Mouse (Mus musculus) megakaryocyte, embryonic 14.5 days (primary cell): ENCODE data around the gene Tmem150c. TPM values are rescaled to one million over a fixed set of nuclear protein-coding genes. Genes with fewer than 3 reads are reported as not detected.

Experiments
- H3K27me3 ChIP-seq: replicated peaks from 2 replicates; pipeline ENCODE3; 2012; ENCODE audit warnings: inconsistent platforms
- H3K36me3 ChIP-seq: replicated peaks from 2 replicates; pipeline ENCODE3; 2012; ENCODE audit warnings: low read length, inconsistent platforms, mixed read lengths
- H3K4me1 ChIP-seq: 2 replicates; pipeline ENCODE4 v1.6.1; 2012; ENCODE audit warnings: inconsistent platforms
- H3K4me3 ChIP-seq: replicated peaks from 2 replicates; pipeline ENCODE3; 2012; ENCODE audit warnings: moderate library complexity, mild to moderate bottlenecking, inconsistent platforms
- H3K9me3 ChIP-seq: 2 replicates; pipeline ENCODE4 v1.6.1; 2012; ENCODE audit warnings: inconsistent platforms
- FLI1 ChIP-seq: IDR thresholded peaks from 2 replicates; pipeline ENCODE4 v1.6.1; 2012; ENCODE audit warnings: low read length, inconsistent platforms, mixed read lengths
- GATA1 ChIP-seq: IDR thresholded peaks from 3 replicates; pipeline ENCODE4 v1.6.1; 2012; ENCODE audit warnings: mixed read lengths, low read length, inconsistent platforms, borderline replicate concordance
- polyA plus RNA-seq: library from polyadenylated mRNA; stranded (reverse); fragments of >175 nt; gene quantifications from 2 replicates; pipeline ENCODE4 v1.2.3, GENCODE M21; 2012; ENCODE audit warnings: low replicate concordance; ENCODE audit not compliant: insufficient read depth

Gene Tmem150c
- polyA plus RNA-seq = 0.11 TPM in 1 of 2 replicates, not detected in the other

DNA sequence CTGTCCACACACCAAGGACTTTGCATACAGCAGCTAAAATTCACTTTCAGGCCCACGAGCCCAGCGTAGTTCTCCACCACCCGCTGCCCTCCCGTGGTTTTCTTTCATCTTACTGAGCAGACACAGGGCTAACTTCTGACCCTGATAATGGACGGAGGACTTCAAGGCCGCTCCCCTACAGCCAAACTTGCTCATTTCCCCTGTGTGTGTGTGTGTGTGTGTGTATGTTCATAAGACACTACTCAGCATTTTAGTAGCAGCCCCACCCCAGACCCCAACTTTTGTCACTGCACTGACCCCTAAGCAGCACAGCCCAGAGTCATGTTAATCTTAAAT, at the start of gene Tmem150c:
Tmem150c (minus strand) TSS at position 171 of the 336 bp plus-strand sequence.
- Histone ChIP-seq H3K9me3 (no peaks in the 10 kb centered on the region), H3K4me3 (peak within 1 kb of the TSS; percentile 91), H3K27me3 (peaks cover 73% of the 10 kb centered on the region), H3K4me1 (peaks cover 14% of the 10 kb centered on the region), H3K36me3 (no peaks in the 10 kb centered on the region)
- TF ChIP-seq FLI1 (no peak), GATA1 (no peak)

DNA sequence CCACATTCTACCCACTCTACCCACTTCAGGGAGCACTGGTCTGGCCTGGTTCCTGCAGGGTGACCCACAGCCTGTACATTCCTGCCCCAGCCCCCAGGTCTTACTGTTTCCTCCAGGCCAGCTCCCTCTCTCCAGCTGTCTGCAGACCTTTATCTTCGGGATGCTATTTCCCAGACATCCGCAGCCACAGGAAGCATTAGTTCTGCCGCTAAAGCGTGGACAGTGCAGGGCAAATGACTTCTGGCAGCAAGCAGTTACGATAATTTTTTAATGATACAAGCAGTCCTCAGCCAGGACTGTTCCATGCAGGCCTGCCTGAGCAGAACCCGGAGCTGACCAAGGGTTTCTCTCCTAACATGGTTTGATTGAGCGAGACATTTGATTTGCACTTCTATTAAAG, 49.5 kb upstream of the Tmem150c start:
- Histone ChIP-seq H3K27me3 (peaks cover 2% of the 10 kb centered on the region), H3K9me3 (no peaks in the 10 kb centered on the region), H3K4me1 (peaks cover 30% of the 10 kb centered on the region), H3K4me3 (no peak overlapping the region), H3K36me3 (no peaks in the 10 kb centered on the region)
- TF ChIP-seq FLI1 = no peak

DNA sequence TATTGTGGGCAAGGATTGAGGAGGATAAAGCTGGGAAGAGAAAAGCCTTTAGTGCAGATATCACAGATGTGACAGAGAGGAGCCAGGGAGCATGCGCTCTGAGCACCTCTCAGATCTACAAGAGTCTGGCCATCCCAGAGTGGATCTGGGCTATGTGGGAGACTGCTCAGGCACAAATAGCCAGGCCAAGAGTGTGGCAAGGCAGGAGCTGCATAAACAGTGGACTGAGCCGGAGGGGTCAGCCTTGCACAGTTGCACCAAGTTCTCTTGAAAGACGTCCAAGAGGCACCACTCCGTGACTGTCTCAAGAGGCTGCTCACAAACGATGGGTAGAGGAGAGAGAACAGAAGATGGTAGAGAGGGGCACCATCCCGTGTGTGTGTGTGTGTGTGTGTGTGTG, 47.1 kb upstream of the Tmem150c start:
- TF ChIP-seq FLI1 (no peak), GATA1 (no peak)
- H3K4me3 ChIP-seq = no peak overlapping the region
- H3K4me1 ChIP-seq = peaks cover 23% of the 10 kb centered on the region
- no peaks in the 10 kb centered on the region for H3K36me3 ChIP-seq
- H3K9me3 ChIP-seq = no peaks in the 10 kb centered on the region
- peaks cover 2% of the 10 kb centered on the region for H3K27me3 ChIP-seq

DNA sequence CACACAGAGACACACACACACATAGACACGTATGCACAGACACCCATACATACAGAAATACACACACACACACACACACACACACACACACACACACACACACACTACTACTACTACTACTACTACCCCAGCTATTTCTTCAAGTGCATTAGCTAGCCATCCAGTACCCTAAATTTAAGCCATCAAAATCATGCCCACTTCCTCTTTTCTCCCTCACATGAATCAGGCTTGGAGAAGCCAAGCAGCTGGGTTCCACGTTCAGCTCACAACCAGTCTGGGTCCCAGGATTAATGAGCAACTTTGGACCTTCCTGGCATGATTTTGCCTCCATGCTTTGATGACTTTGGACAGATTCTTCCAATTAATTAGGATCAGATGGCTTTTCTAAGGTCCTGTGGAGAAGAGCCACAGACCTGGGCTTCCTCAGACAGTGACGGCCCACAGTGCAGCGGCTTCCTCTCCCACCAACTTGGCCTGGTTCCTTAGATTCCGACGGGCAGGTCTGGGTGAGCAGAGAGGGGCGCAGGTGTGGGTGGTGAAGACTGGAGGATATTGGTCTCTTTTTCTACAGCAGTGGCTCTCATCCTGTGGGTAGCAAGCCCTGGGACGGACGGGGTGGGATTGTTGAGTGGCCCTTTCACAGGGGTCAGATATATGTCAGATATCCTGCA, 46.0 kb upstream of the Tmem150c start:
- TF ChIP-seq GATA1 (no peak), FLI1 (no peak)
- H3K9me3 ChIP-seq = no peaks in the 10 kb centered on the region
- H3K27me3 ChIP-seq = peaks cover 2% of the 10 kb centered on the region
- H3K4me1 ChIP-seq = peaks cover 18% of the 10 kb centered on the region
- no peaks in the 10 kb centered on the region for H3K36me3 ChIP-seq
- H3K4me3 ChIP-seq = no peak overlapping the region

DNA sequence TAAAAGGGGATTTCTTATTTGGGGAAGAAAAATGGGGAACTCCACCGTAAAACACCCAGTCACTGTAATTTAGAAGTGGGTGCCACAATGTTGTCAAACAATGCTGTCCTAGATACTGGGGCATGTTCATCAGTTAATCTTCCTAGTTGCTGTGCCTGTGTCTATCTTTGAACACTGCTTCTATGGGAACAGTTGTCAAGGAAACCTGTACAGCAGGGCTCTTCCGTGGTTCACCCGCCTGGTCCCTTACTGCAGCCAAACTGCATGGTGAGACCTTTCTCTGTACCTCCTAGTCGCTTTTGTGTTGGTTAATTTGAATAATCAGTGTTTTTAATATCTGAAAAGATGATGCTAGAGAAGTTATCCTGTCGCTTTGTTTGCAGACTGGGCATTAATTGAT, 41.2 kb upstream of the Tmem150c start:
- Histone ChIP-seq H3K36me3 (no peaks in the 10 kb centered on the region), H3K4me3 (no peak overlapping the region)

DNA sequence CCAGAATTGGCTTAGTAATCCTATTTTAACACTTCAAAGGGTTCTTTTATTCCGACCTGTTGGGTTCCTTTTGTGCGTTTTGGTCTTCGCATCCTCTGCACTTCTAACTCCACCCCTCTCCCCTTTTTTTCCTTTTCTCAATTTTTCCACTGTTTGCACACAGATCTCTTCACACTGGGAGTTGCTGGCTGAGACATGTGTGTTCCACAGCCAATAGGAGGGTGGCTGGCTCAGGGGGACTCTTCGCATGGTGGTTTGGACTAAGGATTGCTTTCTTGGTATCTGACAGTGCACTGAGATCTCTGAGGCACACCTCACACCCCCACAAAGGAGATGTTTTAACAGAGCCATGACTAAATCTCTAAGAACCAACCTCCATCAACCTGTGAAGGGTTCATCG, 40.7 kb upstream of the Tmem150c start:
- Histone ChIP-seq H3K36me3 (no peaks in the 10 kb centered on the region), H3K4me3 (no peak overlapping the region), H3K4me1 (peaks cover 29% of the 10 kb centered on the region), H3K9me3 (no peaks in the 10 kb centered on the region), H3K27me3 (peaks cover 8% of the 10 kb centered on the region)
- TF ChIP-seq GATA1 (no peak), FLI1 (no peak)

More for the DNA sequence above, 41.2 kb upstream of the Tmem150c start:
- Histone ChIP-seq H3K27me3 (peaks cover 8% of the 10 kb centered on the region), H3K4me1 (peaks cover 29% of the 10 kb centered on the region), H3K9me3 (no peaks in the 10 kb centered on the region)
- TF ChIP-seq GATA1 = no peak
- TF ChIP-seq FLI1 = no peak

DNA sequence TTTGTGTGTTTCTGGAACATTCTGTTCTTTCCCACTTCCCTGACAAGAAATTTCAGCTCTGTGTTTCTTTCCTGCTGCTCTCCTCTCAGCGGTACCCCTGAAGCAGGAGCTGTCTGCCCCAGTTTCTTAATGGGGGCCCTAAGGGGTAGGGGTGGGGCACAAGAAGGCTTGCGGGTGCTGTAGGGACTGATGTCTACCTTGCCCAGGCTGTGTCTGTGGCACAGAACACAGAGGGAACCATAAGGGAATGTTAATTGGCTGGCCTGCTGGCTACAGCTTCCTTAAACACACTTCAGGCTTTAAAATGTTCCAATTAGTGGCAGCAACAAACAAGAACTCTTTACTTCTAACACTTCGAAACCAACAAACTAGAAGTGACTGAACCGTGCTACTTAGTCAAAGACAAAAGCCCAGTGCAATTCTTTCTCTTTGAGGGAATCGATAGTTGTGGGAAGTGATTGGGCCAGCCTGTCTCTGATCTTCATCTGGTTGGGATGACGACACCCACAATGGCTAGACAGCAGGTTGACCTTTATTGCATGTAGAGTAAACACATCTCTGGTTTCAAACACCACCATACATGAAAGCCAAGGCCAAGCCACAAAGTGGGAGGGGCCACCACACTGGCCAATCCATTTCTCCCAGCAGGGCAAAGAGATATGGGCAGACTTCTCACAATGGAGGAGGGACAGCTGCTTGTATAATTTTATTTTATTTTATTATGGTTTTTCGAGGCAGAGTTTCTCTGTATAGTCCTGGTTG, 39.7 kb upstream of the Tmem150c start:
- no peak overlapping the region for H3K4me3 ChIP-seq
- peaks cover 30% of the 10 kb centered on the region for H3K4me1 ChIP-seq
- peaks cover 8% of the 10 kb centered on the region for H3K27me3 ChIP-seq
- no peaks in the 10 kb centered on the region for H3K36me3 ChIP-seq
- H3K9me3 ChIP-seq = no peaks in the 10 kb centered on the region
- TF ChIP-seq GATA1 = no peak

DNA sequence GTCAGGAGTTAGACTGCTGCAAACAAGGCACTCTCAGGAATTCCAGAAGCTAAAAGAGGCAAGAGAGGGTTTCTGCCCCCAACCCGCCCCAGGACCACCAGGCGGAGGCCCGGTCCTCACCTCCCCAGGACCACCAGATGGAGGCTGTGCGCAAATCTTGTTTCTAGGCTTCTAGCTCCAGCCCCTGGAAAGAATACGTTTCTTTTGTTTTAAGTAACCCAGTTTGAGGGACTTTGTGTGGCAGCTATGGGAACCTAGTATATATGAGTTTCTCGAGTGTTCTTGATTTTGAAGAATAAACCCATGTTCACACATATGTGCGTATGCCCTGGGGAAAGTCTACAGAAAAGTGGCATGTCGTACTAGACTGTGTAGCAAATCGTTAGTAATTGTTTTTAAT, 37.9 kb upstream of the Tmem150c start:
- Histone ChIP-seq H3K4me1 (peaks cover 30% of the 10 kb centered on the region), H3K27me3 (peaks cover 8% of the 10 kb centered on the region)

DNA sequence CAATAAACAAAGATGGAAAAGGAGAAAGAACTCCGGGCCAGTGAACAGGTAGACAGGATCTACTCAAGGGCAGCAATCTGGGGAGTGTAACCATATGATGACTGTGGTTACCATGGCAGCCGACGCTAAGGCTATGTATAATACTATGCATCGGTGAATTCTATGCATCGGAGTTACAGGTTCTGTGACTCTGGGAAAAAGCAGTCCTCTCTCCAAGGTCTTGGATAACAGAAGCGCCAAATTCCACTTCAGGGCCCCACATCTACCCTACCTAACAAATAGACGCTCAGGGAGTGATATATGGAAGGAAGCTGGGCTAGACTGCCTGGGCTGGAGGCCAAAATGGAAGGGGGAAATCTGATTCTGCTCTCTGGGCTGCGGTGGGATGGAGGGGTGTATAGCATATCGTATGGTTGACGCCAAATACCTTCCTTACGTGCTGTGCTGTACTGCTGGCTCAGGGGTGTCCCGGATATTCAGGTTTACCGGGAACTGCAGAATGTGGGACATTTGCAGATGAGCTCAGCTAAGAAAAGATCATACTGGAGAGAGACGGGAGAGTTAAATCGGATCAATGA, 37.3 kb upstream of the Tmem150c start:
- no peaks in the 10 kb centered on the region for H3K9me3 ChIP-seq
- no peaks in the 10 kb centered on the region for H3K36me3 ChIP-seq
- peak overlapping the region; percentile 74 for H3K4me3 ChIP-seq
- H3K27me3 ChIP-seq = peaks cover 8% of the 10 kb centered on the region
- peaks cover 30% of the 10 kb centered on the region for H3K4me1 ChIP-seq
- TF ChIP-seq GATA1 (no peak), FLI1 (no peak)

More for the DNA sequence above, 37.9 kb upstream of the Tmem150c start:
- no peak for TF ChIP-seq FLI1
- TF ChIP-seq GATA1 = no peak
- Histone ChIP-seq H3K36me3 (no peaks in the 10 kb centered on the region), H3K4me3 (no peak overlapping the region), H3K9me3 (no peaks in the 10 kb centered on the region)

DNA sequence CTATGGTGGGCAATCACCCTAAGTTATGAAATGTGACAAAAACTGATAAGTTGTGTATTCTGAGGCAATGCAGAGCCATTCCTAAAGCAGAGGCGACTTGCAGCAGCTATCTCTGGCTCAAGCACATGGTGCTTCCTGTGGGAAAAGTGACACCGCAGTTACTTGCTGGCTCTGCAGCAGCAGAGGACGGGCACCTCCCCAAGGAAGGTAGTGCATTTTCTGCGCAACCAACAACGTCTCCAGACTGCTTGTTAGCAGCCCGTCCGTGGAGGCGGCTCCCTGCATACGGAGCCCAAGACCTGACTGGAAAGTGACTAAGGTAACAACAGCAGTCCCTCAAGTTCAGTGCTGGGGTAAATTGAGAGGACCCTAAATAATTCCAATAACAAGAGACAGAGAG, 36.8 kb upstream of the Tmem150c start:
- Histone ChIP-seq H3K27me3 (peaks cover 11% of the 10 kb centered on the region), H3K36me3 (no peaks in the 10 kb centered on the region), H3K4me3 (peak overlapping the region; percentile 76), H3K4me1 (peaks cover 30% of the 10 kb centered on the region), H3K9me3 (no peaks in the 10 kb centered on the region)
- TF ChIP-seq GATA1 = no peak
- no peak for TF ChIP-seq FLI1
